Mouse (Mus musculus): Measurements from ENCODE around the gene Lrrc37a. TPM values are rescaled to one million over a fixed set of nuclear protein-coding genes. Genes with fewer than 3 reads are reported as not detected.
"Not testable (repeated sequence)": the region's sequence is repeated elsewhere in the genome, so short reads cannot be mapped to it uniquely, and the experiment has no call there.

The Lrrc37a gene
- not detected for total RNA-seq (2021)
- long read RNA-seq, experiment 1 = 0 reads
- long read RNA-seq, experiment 2 = 0 reads

GRCm38 (mm10) chr11:103504497-103504896 lies at the start of gene Lrrc37a:
Gene Lrrc37a (minus strand): TSS chr11:103504597.
- no peak for DNase-seq

DNA sequence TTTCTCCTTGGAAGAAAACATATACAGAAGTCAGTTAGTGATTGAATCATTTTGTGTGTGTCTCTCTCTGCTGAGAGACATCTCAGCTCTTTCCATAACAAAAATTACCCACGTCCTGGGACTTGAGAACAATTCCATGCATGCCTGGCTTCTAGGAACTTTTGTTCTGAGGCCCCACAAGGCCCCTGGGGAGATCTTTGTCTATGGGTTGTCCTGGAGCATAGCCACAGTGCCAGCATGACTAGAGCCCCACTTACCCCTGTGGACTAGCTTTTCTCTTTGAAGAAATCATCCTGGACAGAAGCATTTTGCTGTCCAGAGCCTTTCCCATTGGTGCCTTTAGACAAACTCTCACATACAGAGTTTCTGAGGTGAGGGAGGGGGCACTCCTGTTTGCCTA lies 30.6 kb upstream of the Lrrc37a start:
- not testable (repeated sequence) for DNase-seq

DNA sequence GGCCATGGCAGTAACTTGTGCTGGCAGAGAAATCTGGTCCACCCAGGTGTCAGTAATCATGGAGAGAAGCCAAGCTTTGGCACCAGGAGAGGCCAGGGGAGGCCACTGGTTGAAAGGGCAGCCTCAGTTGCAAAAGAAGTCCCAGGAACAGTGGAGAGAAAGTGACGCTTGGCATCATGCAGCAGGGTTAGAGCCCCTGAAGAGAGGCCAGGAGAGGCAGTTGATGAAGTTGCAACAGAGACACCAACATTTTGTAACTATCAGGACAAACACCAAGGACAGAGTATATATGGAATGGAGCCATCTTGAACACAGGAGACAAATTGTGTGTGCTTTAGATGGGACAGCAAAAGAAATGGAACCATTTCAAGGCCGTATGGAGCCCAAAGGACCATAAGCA lies 7.7 kb upstream of the Lrrc37a start:
- no peak for DNase-seq

DNA sequence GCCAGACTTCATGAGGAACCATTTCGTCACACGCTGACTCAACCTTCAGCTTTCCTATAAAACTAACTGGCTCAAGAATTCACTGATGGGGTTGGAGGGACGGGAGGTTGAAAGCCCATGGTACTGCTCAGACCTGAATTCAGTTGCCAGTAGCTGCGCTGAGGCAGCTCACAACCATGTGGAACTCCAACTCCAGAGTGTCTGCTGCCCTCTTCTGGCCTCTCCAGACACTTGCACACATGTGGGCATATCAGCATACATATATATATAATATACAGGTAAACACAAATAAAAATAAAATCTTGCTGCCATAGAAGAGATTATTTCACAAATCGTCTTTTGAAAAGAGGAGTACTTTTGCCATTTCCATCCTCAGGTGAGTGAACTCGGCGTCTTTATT lies 40.0 kb downstream of the Lrrc37a start:
- peak; percentile 5 to 9 for DNase-seq

GRCm38 (mm10) chr11:103451105-103451504 lies 53.3 kb downstream of the Lrrc37a start:
- not testable (repeated sequence) for DNase-seq

DNA sequence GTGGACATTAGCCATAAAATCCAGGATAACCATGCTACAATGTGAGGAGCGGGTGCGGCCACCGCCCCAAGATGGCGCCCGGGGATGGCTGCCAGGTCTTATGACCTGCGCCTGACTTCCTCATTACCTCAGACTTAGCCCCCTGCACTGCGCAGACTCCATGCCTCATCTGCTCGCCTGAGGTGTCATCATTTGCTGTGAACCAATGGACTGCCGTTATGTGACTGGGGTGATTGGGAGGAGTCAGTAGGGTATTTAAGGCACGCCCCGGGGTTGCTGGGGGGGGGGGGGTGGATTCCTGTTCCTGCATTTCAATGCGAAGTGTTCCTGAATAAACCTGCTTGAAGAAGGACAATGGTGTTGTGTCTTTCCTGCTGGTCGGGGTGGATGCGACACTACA lies 54.7 kb downstream of the Lrrc37a start:
- DNase-seq = not testable (repeated sequence)

- DNase-seq = peak; percentile 9 to 34
Measured at GRCm38 (mm10) chr11:103443678-103444077, 60.7 kb downstream of the Lrrc37a start.

GRCm38 (mm10) chr11:103436282-103436681 lies 68.1 kb downstream of the Lrrc37a start:
- DNase-seq = no peak

DNA sequence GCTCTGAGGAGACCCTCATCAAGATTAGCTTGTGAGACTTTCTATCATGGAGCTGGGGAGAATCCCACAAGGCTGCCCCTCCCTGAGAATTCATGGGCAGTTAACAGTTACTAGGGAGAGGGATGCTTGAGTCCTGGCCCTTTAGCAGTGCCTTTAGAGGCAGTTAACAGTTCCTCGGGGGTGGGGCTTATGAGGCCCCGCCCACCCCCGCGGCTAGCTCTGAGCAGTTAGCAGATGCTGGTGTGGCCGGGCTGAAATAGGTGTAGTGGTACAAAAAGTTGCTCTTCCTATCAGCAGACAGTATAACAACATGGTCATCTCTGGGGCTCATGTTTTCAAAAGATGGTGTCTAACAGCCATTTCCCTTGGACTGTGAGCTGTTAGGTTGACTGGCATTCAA lies 79.4 kb downstream of the Lrrc37a start:
- no peak for DNase-seq

- no peak for DNase-seq
Measured at GRCm38 (mm10) chr11:103419667-103420066, 84.7 kb downstream of the Lrrc37a start.

DNA sequence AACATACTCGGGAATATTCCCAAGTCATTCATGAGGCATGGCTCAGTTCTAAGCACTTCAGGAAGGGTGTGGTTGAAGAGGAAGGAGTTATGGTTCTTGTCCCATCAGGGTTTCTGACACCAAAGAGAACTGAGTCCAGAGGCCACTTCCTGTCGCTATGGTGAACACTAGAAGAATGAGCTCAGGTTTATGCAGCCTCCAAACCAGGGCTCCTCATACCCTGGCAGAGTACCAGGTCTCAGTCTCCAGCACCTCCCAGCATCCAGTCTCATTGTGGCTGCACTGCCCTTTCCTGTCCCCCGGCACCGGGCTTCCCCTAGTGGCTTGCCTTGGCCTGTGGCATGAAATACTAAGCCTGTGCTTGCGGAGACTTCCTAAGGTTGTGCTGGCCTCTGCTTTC lies 85.2 kb downstream of the Lrrc37a start:
- DNase-seq = peak; percentile 23 to 55

DNA sequence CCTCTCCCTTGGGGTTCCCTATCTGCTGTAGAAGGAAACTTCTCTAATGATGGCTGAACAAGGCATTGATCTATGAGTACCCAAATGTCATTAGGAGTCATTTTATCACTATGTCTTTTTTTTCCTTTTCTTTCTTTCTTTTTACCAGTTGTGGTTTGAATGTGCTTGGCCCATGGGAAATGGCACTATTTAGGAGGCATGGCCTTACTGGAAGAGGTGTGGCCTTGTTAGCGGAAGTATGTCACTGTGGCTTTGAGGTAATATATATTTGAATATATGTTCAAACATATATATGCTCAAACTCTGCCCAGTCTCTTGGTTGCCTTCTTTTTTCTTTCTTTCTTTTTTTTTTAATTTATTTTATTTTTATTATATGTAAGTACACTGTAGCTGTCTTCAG lies 90.9 kb downstream of the Lrrc37a start:
- DNase-seq = no peak

GRCm38 (mm10) chr11:103412950-103413423 lies 91.4 kb downstream of the Lrrc37a start:
- DNase-seq = no peak

DNA sequence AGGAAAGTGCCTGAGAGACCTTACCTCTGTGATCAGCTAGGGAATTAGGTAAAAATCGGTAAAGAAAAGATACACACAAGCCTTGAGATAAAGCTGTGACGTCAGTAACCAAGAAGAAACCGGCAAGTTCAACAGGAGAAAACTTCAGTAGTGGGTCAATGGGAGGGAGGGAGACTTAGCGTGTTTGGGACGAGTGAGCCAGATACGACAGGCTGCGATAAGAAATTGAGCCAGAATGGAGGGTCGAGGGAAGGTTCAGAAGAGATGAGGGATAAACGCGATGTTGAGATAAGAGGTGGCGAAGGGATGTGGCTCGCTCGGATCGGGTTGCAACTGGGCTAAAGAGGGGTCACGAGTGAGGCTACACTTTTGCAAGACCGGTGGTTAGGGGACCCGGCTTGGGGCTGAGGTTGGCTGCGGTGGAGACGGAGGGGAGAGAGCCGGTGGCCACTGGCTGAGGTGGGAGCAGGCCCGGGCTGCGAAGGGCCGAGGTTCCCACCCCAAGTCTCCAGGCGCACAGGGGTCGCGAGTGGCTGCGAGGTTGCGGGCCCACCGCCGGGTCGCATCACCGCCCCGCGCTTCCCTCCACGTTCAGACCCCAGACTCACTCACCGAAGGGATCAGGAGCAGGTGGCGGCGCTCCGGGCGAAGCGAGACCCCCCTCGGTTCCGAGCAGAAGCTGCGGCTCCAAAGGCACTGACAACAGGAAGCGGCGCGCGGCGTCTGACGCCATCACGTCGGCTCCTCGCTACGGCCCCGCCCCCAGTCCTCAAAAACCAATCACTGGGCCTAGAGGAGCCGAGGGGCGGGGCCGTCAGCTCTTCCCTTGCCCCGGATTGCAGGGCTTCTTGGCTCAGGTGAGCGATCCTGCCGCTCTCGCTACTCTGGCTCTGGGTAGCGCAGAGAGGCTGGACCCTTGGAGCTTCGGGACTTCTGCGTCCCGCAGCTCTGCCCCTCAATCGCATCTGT lies 92.1 kb downstream of the Lrrc37a start, which contains the start of gene Plekhm1:
TSS of gene Plekhm1 (minus strand) at position 707 of the 969 bp plus-strand sequence.
- peak; percentile 96 to 97 for DNase-seq

GRCm38 (mm10) chr11:103411301-103411700 lies 93.1 kb downstream of the Lrrc37a start:
- no peak for DNase-seq

DNA sequence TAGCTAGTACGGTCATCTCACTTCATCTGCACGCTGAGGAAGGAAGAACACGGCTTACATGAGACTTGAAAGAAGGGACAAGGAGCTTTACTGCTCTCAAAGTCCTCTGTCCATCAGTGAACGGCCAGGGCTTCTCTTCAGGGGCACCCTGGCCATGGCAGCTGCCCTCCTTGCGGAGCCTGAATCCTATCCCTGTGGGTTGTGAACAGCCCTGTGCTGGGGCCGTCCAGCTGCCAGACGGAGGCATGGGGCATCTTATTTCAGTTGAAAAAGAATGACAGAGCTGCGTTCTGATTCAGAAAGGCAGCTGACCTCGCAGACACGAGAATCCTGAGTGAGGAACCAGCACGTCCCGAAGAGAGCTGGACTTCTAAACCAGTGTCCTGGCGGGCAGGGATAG lies 95.5 kb downstream of the Lrrc37a start:
- DNase-seq = no peak

GRCm38 (mm10) chr11:103407136-103407535 lies 97.3 kb downstream of the Lrrc37a start:
- not testable (repeated sequence) for DNase-seq

DNA sequence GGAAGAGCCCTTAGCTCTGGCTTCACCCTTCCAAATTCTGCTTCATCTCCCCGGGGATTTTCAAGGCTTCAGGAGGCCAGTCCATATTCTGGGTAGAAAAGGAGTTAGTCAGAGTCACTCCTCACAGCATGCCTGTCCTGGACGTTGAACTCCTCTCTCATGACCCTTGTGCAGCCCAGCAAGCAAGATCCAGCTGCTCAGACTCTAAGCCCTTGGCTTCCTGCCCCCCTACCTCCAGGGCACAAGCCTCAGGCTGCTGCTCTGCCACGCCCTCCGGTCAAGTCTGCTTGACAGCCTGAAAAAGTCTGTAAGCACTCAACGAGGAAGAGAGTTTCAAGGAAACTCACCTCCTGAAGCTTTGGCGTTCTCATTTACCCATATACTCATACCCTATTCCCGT lies 97.8 kb downstream of the Lrrc37a start:
- peak in 1 of 2 experiments; percentile 42 for DNase-seq

DNA sequence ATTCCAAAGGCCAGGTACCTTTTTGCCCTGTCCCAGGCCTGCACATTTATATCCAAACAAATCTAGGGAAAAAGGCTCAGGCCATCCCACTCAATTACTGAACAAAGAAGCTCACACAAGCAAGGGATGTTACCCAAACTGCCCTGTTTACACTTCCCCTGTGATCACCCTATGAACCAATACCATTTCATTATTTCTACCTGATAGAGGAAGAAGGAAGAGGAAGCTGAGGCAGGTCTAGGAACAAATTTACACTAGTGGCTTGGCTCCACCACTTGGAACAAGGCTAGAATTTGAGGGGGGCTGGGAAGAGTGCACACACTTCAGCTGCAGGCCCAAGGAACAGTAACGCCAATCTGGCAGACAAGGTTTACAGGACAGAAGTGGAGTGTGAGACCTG lies 98.6 kb downstream of the Lrrc37a start:
- DNase-seq = no peak

GRCm38 (mm10) chr11:103404618-103405017 lies 99.8 kb downstream of the Lrrc37a start:
- DNase-seq = no peak

DNA sequence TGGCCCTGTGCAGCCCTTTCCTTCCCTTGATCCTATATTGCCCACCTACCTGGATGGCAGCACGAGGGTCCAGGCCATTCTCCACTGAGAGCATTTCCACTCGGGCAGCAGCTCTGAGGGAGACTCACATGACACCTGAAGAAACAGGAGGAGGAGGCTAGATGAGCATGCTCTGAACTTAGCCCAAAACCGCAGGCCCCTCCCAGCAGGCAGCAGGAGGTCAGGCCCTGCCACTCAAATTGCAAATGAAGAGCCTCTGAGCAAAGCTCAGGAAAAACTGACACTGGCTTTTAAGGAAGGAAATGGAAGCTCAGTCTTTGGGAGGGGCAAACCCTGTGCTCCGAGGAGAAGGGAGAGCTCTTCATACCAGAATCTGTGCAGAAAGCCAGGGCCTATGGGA lies 100.6 kb downstream of the Lrrc37a start:
- DNase-seq = peak in 1 of 2 experiments; percentile 53

GRCm38 (mm10) chr11:103402738-103403137 lies 101.7 kb downstream of the Lrrc37a start:
- no peak for DNase-seq

GRCm38 (mm10) chr11:103402198-103402597 lies 102.2 kb downstream of the Lrrc37a start:
- DNase-seq = peak; percentile 55 to 59

All from heart, adult 18-20 months (tissue).